Mouse (Mus musculus): ENCODE measurements at regions not wholly inside any gene's neighbourhood (a gene's known extent, or its start where the extent isn't known, plus 50 kb on each side); places are given as distances from the start of the nearest gene placed in this dataset.
A peak's percentile ranks its signal among the peaks of the same experiment; 100 is the strongest.

DNA sequence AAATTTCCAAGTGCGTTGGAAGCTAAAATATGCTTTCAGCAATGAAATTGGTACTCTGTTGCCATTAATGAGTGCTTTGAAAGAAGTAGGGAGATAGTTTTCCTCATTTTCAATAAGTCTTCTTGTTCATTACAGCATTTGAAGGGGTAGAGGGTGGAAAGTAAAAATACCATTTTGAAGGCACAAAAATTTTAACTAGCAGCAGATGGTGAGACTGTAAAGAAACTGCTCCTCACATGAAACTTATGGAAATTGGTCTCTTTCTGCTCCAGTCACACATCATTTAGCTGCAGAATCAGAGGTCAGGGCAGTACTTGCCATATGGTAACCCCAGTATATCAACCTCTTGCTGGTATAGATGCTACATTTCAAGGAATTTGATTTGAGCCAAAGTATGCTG, 414.1 kb downstream of the Chl1 start:
- DNase-seq (ENCODE audit: low read depth): no peak

DNA sequence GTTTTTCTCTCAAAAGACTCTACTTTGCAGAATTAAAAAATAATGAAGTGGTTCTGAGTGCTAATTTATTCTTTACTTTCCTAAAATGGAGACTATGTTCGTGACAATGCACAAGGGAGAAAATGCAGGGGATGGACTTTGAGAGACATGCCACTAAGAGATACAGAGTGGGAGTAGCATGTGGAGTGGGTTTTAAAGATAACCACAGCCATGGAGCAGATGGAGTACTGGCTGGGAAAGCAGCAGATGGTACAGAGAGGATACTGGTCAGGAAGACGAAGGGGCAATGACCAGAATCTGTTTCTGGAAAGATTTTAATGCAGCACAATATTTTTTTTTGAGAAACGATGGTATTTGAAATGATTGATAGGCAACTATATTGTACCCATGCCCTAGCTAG, 416.7 kb downstream of the Chl1 start:
- DNase-seq (ENCODE audit: low read depth): no peak
- no peak for TF ChIP-seq POLR2A (IDR thresholded peaks at IDR 0.05; ENCODE audit: borderline replicate concordance, extremely low read depth, insufficient read depth, insufficient read length, poor library complexity, severe bottlenecking)

More for the DNA sequence above, 414.1 kb downstream of the Chl1 start:
- TF ChIP-seq POLR2A (IDR thresholded peaks at IDR 0.05; ENCODE audit: borderline replicate concordance, extremely low read depth, insufficient read depth, insufficient read length, poor library complexity, severe bottlenecking) (no peak), CTCF (IDR thresholded peaks at IDR 0.05; ENCODE audit: borderline replicate concordance, extremely low read depth, insufficient read depth, insufficient read length) (no peak)

- no peak for DNase-seq (ENCODE audit: low read depth)
- no peak for TF ChIP-seq POLR2A (IDR thresholded peaks at IDR 0.05; ENCODE audit: borderline replicate concordance, extremely low read depth, insufficient read depth, insufficient read length, poor library complexity, severe bottlenecking)
- TF ChIP-seq CTCF (IDR thresholded peaks at IDR 0.05; ENCODE audit: borderline replicate concordance, extremely low read depth, insufficient read depth, insufficient read length): no peak
Measured at GRCm38 (mm10) chr6:103940345-103940744, 430.0 kb downstream of the Chl1 start.

DNA sequence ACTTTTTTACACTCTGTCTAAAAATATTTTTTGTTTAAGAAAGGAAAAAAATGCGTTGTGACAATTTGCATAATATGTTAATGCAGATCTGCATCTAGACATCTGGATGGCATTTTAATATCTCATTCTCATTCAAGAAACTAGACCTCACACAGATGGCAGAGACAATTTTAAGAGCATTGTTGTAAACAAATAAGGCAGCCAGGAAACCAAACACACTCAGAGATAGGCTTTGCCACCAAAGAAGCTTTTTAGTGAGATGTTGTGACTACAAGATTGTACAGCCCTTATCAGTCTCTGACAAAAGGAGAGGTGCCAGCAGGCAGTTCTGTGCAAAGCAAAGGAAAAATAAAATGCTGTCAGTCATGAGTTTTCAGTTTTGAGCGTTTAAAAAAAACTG, 434.0 kb downstream of the Chl1 start:
- TF ChIP-seq CTCF (IDR thresholded peaks at IDR 0.05; ENCODE audit: borderline replicate concordance, extremely low read depth, insufficient read depth, insufficient read length) (no peak), POLR2A (IDR thresholded peaks at IDR 0.05; ENCODE audit: borderline replicate concordance, extremely low read depth, insufficient read depth, insufficient read length, poor library complexity, severe bottlenecking) (no peak)
- DNase-seq (ENCODE audit: low read depth): peak; percentile 78

DNA sequence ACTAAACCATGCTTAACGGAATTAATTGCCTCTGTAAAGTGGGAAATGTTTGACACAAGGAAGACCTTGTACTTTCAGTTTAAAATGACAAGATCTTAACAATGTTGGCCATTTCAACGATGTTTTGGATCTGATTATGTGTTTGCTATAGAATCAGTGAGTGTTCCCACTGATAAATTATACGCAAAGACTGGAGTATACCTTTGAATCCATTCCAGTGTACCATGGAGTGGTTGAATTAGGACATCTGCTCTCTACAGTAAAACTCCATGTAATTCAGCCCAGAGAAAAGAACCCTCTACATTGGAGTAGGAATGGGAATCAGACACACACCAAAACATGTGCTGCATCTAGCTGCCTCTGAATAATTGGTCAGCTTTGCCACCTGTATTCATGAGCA, 437.1 kb downstream of the Chl1 start:
- TF ChIP-seq CTCF (IDR thresholded peaks at IDR 0.05; ENCODE audit: borderline replicate concordance, extremely low read depth, insufficient read depth, insufficient read length) (no peak), POLR2A (IDR thresholded peaks at IDR 0.05; ENCODE audit: borderline replicate concordance, extremely low read depth, insufficient read depth, insufficient read length, poor library complexity, severe bottlenecking) (no peak)
- DNase-seq (ENCODE audit: low read depth): no peak

- TF ChIP-seq CTCF (IDR thresholded peaks at IDR 0.05; ENCODE audit: borderline replicate concordance, extremely low read depth, insufficient read depth, insufficient read length): no peak
- TF ChIP-seq POLR2A (IDR thresholded peaks at IDR 0.05; ENCODE audit: borderline replicate concordance, extremely low read depth, insufficient read depth, insufficient read length, poor library complexity, severe bottlenecking): no peak
- DNase-seq (ENCODE audit: low read depth): peak; percentile 41
Measured at GRCm38 (mm10) chr6:103953134-103953771, 442.9 kb downstream of the Chl1 start.

DNA sequence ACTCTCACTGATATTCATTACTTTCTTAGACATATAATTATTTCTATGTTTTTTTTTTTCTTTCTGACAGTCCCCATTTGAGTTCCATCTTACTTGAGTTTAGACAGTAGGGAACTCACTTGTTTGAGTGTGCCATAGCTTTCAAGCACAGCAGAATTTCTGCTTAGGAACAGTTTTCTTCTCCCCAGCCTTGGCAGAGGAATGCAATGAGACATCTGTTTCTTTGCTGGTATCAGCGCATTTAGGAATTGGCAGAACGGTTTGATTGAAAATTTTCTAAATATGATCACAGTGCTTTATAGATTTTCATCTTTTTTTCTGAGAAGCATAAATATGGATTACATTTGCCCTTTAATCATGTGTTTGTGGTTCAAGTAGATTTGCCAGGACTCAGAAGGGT, 448.6 kb downstream of the Chl1 start:
- TF ChIP-seq CTCF (IDR thresholded peaks at IDR 0.05; ENCODE audit: borderline replicate concordance, extremely low read depth, insufficient read depth, insufficient read length) (no peak), POLR2A (IDR thresholded peaks at IDR 0.05; ENCODE audit: borderline replicate concordance, extremely low read depth, insufficient read depth, insufficient read length, poor library complexity, severe bottlenecking) (no peak)
- DNase-seq (ENCODE audit: low read depth): peak; percentile 49

DNA sequence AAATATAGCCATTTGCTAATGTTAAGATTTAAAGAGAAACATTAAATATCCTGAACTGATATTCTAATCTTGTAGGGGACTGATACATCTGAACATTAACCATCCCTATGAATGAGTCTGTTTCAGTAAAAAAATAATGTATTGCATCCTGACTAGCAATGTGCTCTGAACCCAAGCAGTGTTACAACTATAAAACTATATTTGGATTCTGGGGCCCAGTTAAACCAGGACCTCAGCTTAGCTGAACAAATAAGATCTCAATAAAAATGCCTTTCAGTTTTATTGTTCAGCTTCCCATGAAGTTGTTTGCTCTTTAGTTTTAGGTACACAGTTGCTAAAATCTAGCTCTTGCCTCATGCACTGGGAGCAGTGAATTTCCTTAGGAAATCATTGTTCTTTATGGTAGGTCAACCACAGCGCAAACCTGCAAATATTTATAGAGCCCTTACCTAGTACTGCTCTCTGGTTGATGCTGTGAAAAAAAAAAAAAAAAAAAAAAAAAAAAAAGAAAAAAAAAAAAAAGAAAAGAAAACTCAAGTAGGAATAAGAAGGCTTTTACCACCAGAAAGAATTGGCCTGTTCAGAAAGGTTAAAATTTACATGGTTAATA, 457.5 kb downstream of the Chl1 start:
- DNase-seq (ENCODE audit: low read depth): no peak
- no peak for TF ChIP-seq POLR2A (IDR thresholded peaks at IDR 0.05; ENCODE audit: borderline replicate concordance, extremely low read depth, insufficient read depth, insufficient read length, poor library complexity, severe bottlenecking)
- TF ChIP-seq CTCF (IDR thresholded peaks at IDR 0.05; ENCODE audit: borderline replicate concordance, extremely low read depth, insufficient read depth, insufficient read length): no peak

- no peak for TF ChIP-seq POLR2A (IDR thresholded peaks at IDR 0.05; ENCODE audit: borderline replicate concordance, extremely low read depth, insufficient read depth, insufficient read length, poor library complexity, severe bottlenecking)
- no peak for TF ChIP-seq CTCF (IDR thresholded peaks at IDR 0.05; ENCODE audit: borderline replicate concordance, extremely low read depth, insufficient read depth, insufficient read length)
- peak; percentile 12 for DNase-seq (ENCODE audit: low read depth)
Measured at GRCm38 (mm10) chr6:103999186-103999585, 488.8 kb downstream of the Chl1 start.

DNA sequence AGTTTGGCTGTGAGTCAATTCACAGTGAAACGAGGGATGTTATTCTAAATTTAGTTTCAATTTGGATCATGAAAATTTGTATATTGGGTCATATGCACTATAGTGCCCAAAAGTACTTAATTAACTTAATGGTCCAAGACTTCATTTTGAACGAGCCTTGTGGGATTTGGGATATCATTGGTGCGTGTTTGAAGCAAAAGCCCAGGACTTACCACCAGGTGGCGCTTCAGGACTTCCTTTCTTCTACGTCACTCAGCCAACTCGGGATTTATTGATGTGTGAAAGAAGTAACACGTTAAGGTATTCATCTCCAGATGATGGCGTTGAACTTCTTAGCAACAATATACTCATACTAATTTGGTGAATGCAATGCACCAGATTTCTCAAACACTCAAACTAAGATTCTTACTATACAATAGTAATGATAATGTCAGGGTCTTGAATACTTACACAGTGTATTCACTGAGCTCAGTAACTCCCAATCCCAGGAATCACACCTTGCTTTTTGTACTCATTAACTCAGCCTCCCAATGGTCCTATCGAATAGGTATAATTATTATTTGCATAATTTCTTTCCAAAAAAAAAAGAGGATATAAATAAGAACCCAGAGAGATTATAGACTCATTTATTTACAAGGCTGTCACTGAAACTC, 464.0 kb upstream of the Cntn6 start:
- peak; percentile 93 for DNase-seq (ENCODE audit: low read depth)
- no peak for TF ChIP-seq POLR2A (IDR thresholded peaks at IDR 0.05; ENCODE audit: borderline replicate concordance, extremely low read depth, insufficient read depth, insufficient read length, poor library complexity, severe bottlenecking)
- peak; percentile 85; the same call in 1 of the 2 replicates for TF ChIP-seq CTCF (IDR thresholded peaks at IDR 0.05; ENCODE audit: borderline replicate concordance, extremely low read depth, insufficient read depth, insufficient read length)

DNA sequence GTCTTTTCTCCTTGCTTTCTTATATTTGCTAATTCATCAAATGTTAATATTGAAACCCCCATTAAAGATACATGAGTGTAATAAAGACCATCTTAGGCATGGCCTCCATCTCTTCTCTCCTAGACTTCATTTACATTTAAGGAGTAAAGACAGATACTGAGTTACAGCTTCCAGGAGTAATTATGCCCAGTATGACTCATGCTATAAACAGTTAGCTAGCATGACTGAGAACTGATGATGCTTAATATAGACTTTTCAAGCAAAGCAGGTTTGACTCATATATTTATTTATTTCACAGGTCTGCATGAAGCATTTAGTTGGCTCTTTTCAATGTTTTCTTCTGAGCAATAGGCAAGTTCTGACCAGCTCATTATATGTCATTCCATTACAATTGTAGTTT, 453.7 kb upstream of the Cntn6 start:
- TF ChIP-seq CTCF (IDR thresholded peaks at IDR 0.05; ENCODE audit: borderline replicate concordance, extremely low read depth, insufficient read depth, insufficient read length) (no peak), POLR2A (IDR thresholded peaks at IDR 0.05; ENCODE audit: borderline replicate concordance, extremely low read depth, insufficient read depth, insufficient read length, poor library complexity, severe bottlenecking) (no peak)
- DNase-seq (ENCODE audit: low read depth): no peak

GRCm38 (mm10) chr6:104040450-104040849, 452.1 kb upstream of the Cntn6 start:
- DNase-seq (ENCODE audit: low read depth): no peak
- TF ChIP-seq POLR2A (IDR thresholded peaks at IDR 0.05; ENCODE audit: borderline replicate concordance, extremely low read depth, insufficient read depth, insufficient read length, poor library complexity, severe bottlenecking) (no peak), CTCF (IDR thresholded peaks at IDR 0.05; ENCODE audit: borderline replicate concordance, extremely low read depth, insufficient read depth, insufficient read length) (no peak)

All from brain, embryonic 14.5 days (tissue).